Mouse (Mus musculus) stomach, embryonic 14.5 days (tissue): ENCODE data around the gene Elmo2. TPM values are rescaled to one million over a fixed set of nuclear protein-coding genes. Genes with fewer than 3 reads are reported as not detected.

Experiments
- ATAC-seq: fragments of 200-750 bp; cut with Nextera tagmentation; 2 replicates; pipeline ENCODE4 v1.8.0; 2017; ENCODE audit warnings: low read depth, moderate TSS enrichment; ENCODE audit not compliant: insufficient number of reproducible peaks, insufficient read depth, low FRiP score
- H3K27ac ChIP-seq: fragments of 300-500 bp; sonication (generic); 2 replicates; pipeline ENCODE4 v1.5.1; 2014; ENCODE audit warnings: mild to moderate bottlenecking, low read length, moderate library complexity, mixed read lengths
- H3K27me3 ChIP-seq: fragments of 300-500 bp; sonication (generic); 2 replicates; pipeline ENCODE4 v1.6.1; 2014; ENCODE audit warnings: low read length, control low read depth, mixed read lengths; ENCODE audit not compliant: control insufficient read depth, insufficient read depth
- H3K36me3 ChIP-seq: fragments of 300-500 bp; sonication (generic); 2 replicates; pipeline ENCODE4 v1.6.1; 2014; ENCODE audit warnings: mild to moderate bottlenecking, control low read depth, low read length, moderate library complexity, mixed read lengths; ENCODE audit not compliant: control insufficient read depth, insufficient read depth
- H3K4me1 ChIP-seq: fragments of 300-500 bp; sonication (generic); 2 replicates; pipeline ENCODE4 v1.6.1; 2014; ENCODE audit warnings: low read length, control low read depth, mixed read lengths; ENCODE audit not compliant: control insufficient read depth, insufficient read depth
- H3K4me2 ChIP-seq: fragments of 300-500 bp; sonication (generic); replicated peaks from 2 replicates; pipeline ENCODE4 v1.6.1; 2014; ENCODE audit warnings: low read depth, low read length, control low read depth
- H3K4me3 ChIP-seq: fragments of 300-500 bp; sonication (generic); 2 replicates; pipeline ENCODE4 v1.5.1; 2014; ENCODE audit warnings: low read depth, low read length, control low read depth
- H3K9ac ChIP-seq: fragments of 300-500 bp; sonication (generic); replicated peaks from 2 replicates; pipeline ENCODE4 v1.6.1; 2014; ENCODE audit warnings: low read depth, mild to moderate bottlenecking, control low read depth, low read length, moderate library complexity, mixed read lengths
- H3K9me3 ChIP-seq: fragments of 300-500 bp; sonication (generic); 2 replicates; pipeline ENCODE4 v1.6.1; 2016; ENCODE audit warnings: low read depth, low read length, control low read depth; ENCODE audit not compliant: control insufficient read depth
- WGBS: fragments of 180-500 bp; shearing (Covaris S2); extraction: QIAGEN DNeasy Blood & Tissue Kit; methylation state at CpG from one replicate; pipeline ENCODE4 v1.1.7; 2014; 5-methylcytosine and 5-hydroxymethylcytosine counted together
- polyA plus RNA-seq: library from polyadenylated mRNA; unstranded; fragments of >200 nt; fragmentation: Nextera tagmentation; extraction: Ambion mirVana; gene quantifications from 2 replicates; pipeline ENCODE4 v1.2.1, GENCODE M21; 2014

Elmo2 gene
- polyA plus RNA-seq, 1 experiment from 2014 or later: 77.8 TPM

DNA sequence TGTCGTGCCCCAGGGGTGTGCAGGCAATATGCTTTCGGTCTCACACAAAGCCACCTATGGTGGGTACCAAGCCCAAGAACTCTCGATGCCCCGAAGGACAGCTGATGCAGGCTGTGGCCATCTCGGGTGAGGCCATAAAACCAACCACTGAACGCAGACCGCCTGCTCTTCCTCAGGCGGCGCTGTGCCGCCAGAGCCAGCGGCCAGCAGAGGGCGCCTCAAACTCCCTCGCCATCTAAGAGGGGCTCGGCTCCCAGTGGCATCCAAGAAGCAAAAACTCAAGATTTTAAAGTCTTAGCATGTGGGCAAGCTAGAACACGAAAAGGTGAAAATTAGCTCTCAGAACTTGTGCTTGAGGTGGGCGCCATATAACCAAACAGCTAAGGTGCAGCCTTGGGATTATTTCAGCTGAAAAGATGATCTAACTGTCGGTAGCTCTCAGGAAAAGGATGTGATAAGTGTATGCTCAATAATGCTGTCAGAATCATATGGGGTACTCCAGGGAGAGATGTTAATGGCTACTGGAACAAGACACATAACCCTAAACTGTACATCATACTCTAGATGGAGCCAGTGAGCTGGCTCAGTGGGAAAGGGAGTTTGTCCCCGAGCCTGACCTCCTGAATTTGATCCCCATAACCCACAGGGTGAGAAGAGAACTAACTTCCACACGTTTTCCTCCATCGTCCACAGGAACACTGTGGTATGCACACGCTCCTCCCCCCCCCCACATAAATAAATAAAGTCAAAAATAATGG lies 38.2 kb upstream of the Elmo2 start:
- Histone ChIP-seq H3K4me3 (no peak overlapping the region), H3K4me1 (0 out of 2 replicates have a peak, but pooled peaks cover 15% of the 10 kb centered on the region), H3K27me3 (peaks cover 3% of the 10 kb centered on the region; the same call in 1 of the 2 replicates), H3K9ac (no peak overlapping the region), H3K9me3 (no peaks in the 10 kb centered on the region), H3K4me2 (peak overlapping the region; percentile 20; the same call in 1 of the 2 replicates), H3K36me3 (no peaks in the 10 kb centered on the region), H3K27ac (no peak overlapping the region)
- no peak for ATAC-seq
- 13% methylated on average over 21 of the region's 21 CpGs for WGBS

DNA sequence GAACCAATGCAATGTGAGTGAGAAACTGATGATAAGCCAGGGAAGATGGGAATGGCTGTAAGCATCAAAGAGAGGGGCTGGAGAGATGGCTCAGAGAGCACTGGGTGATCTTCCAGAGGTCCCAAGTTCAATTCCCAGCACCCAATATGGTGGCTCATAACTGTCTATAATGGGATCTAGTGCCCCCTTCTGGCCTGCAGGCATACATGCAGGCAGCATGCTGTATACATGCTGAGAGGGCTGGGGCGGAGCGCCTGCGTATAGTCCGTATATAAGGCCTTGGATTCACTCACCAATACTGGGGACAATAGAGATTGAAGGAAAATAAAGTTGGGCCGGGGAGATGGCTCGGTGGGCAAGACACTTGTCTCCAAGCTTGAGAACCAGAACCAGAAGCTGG lies 37.0 kb upstream of the Elmo2 start:
- Histone ChIP-seq H3K4me1 (0 out of 2 replicates have a peak, but pooled peaks cover 11% of the 10 kb centered on the region), H3K9ac (no peak overlapping the region), H3K4me2 (no peak overlapping the region), H3K36me3 (no peaks in the 10 kb centered on the region), H3K27ac (no peak overlapping the region), H3K9me3 (no peaks in the 10 kb centered on the region), H3K4me3 (no peak overlapping the region), H3K27me3 (peaks cover 3% of the 10 kb centered on the region; the same call in 1 of the 2 replicates)
- no peak for ATAC-seq
- 88% methylated on average over 6 of the region's 6 CpGs for WGBS

DNA sequence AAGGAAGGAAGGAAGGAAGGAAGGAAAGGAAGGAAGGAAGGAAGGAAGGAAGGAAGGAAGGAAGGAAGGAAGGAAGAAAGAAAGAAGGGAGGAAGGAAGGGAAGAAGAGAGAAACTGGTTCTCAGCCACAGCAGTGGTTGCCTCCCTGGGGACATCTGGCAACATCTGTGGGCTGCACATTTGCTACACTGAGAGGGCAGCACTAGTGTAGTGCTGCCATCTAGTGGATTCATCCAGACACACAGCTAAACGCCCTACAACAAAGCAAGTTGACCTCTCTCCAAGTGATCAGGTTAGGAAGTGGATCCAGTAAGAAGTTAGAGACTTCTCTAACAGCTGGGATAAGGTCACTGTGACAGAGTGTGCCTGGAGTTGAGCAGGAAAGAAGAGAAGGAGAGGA lies 34.6 kb upstream of the Elmo2 start:
- no peak; the same call in 1 of the 2 replicates for ATAC-seq
- no peak overlapping the region for H3K27ac ChIP-seq

DNA sequence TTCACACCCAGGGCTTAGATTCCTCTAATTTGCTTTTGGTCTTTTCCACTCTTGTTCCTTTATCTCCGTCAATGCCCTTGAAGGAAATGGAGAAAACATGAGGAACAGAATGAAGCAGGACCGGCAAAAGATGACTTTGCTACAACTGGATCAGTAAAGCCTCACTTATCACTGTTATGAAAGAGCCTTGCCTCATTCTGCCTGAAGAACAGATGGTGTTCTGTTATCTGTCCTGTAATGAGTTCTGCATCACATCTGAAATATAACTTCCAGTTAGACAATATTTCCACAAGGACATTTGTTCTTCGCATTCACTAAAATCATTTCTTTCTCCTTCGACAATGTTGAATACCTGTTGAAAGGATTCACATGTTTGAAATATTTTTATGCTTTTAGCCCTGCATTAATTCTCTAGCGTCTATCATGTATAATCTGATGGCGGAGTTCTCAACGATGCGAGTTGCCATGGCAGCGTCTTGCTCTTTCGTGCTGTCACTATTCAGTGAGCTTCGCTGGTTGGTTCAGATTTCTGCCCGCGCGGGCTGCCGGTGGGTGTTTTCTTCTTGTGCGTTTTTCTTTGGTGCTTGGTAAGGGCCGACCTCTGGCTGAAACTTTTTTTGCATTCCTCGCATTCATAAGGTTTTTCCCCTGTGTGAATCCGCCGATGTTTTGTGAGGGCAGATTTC lies 25.7 kb upstream of the Elmo2 start:
- Histone ChIP-seq H3K4me3 (no peak overlapping the region), H3K4me2 (no peak overlapping the region), H3K9ac (no peak overlapping the region), H3K27me3 (no peaks in the 10 kb centered on the region), H3K4me1 (no peaks in the 10 kb centered on the region), H3K27ac (no peak overlapping the region), H3K9me3 (peaks cover 13% of the 10 kb centered on the region; the same call in 1 of the 2 replicates), H3K36me3 (no peaks in the 10 kb centered on the region)
- 91% methylated on average over 20 of the region's 20 CpGs for WGBS
- no peak for ATAC-seq

More for the DNA sequence above, 34.6 kb upstream of the Elmo2 start:
- no peak overlapping the region for H3K9ac ChIP-seq
- no peaks in the 10 kb centered on the region for H3K4me1 ChIP-seq
- 0% methylated on average over 1 of the region's 1 CpGs for WGBS
- no peaks in the 10 kb centered on the region for H3K27me3 ChIP-seq
- no peak overlapping the region for H3K4me2 ChIP-seq
- H3K9me3 ChIP-seq: no peaks in the 10 kb centered on the region
- H3K36me3 ChIP-seq: no peaks in the 10 kb centered on the region
- no peak overlapping the region for H3K4me3 ChIP-seq

DNA sequence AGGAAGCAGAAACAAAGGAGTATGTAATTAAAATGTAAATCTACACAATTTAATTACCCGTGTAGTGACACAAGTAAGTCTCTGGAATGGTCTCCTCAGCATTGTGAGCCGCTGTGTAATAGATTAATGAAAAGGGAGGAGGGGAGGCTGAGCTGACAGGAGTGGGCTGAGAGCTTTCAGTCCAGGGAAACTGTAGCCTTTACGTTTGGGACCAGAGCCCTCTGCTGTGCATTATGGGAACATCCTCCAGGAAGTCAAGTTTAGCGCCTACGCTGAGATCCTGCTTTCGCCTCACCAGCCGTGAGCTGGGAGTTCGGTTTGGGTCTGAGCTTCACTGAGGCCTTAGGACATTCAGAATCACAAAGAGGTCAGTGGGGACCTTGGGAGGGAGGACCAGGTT lies 23.2 kb upstream of the Elmo2 start:
- Histone ChIP-seq H3K9me3 (peaks cover 13% of the 10 kb centered on the region; the same call in 1 of the 2 replicates), H3K27me3 (no peaks in the 10 kb centered on the region), H3K27ac (no peak overlapping the region), H3K4me1 (no peaks in the 10 kb centered on the region), H3K36me3 (no peaks in the 10 kb centered on the region), H3K9ac (no peak overlapping the region), H3K4me3 (no peak overlapping the region), H3K4me2 (no peak overlapping the region)
- 26% methylated on average over 8 of the region's 8 CpGs for WGBS
- ATAC-seq: no peak

- no peak for ATAC-seq
Measured at GRCm38 (mm10) chr2:165346180-165346579, 19.9 kb upstream of the Elmo2 start.

GRCm38 (mm10) chr2:165337191-165337590 lies 10.9 kb upstream of the Elmo2 start:
- Histone ChIP-seq H3K27me3 (no peaks in the 10 kb centered on the region), H3K4me3 (no peak overlapping the region), H3K27ac (no peak overlapping the region), H3K4me1 (no peaks in the 10 kb centered on the region), H3K9me3 (no peaks in the 10 kb centered on the region), H3K4me2 (no peak overlapping the region), H3K9ac (no peak overlapping the region), H3K36me3 (no peaks in the 10 kb centered on the region)
- WGBS: 35% methylated on average over 3 of the region's 3 CpGs
- no peak for ATAC-seq

More at GRCm38 (mm10) chr2:165346180-165346579, 19.9 kb upstream of the Elmo2 start:
- Histone ChIP-seq H3K4me1 (no peaks in the 10 kb centered on the region), H3K4me2 (no peak overlapping the region), H3K9me3 (no peaks in the 10 kb centered on the region), H3K27me3 (no peaks in the 10 kb centered on the region), H3K9ac (no peak overlapping the region), H3K27ac (no peak overlapping the region), H3K4me3 (no peak overlapping the region), H3K36me3 (no peaks in the 10 kb centered on the region)
- 87% methylated on average over 5 of the region's 5 CpGs for WGBS

- Histone ChIP-seq H3K4me2 (no peak overlapping the region), H3K9me3 (no peaks in the 10 kb centered on the region), H3K36me3 (no peaks in the 10 kb centered on the region), H3K4me3 (no peak overlapping the region), H3K4me1 (no peaks in the 10 kb centered on the region), H3K27me3 (no peaks in the 10 kb centered on the region), H3K27ac (no peak overlapping the region), H3K9ac (no peak overlapping the region)
- ATAC-seq: no peak
- 50% methylated on average over 14 of the region's 14 CpGs for WGBS
Measured at GRCm38 (mm10) chr2:165332610-165333210, 6.4 kb upstream of the Elmo2 start.
